Mouse (Mus musculus) granulocyte monocyte progenitor cell, adult 5-6 weeks (primary cell): ENCODE data around the gene S100a2. TPM values are rescaled to one million over a fixed set of nuclear protein-coding genes. Genes with fewer than 3 reads are reported as not detected.

Experiments used
- ATAC-seq: replicated peaks from 2 replicates; pipeline ENCODE4 v1.8.0; 2016; ENCODE audit warnings: mild to moderate bottlenecking, moderate TSS enrichment, inconsistent platforms; ENCODE audit not compliant: poor library complexity, severe bottlenecking
- total RNA-seq, 2 experiments: library from RNA; stranded (forward) in 1 of 2; stranded (reverse) in 1 of 2; fragments of 200-712, 200-1000 nt in 1 of 2; fragments of >200 nt in 1 of 2; fragmentation: Nextera tagmentation in 1 of 2; gene quantifications; 2 replicates each; pipeline ENCODE4 v1.2.3; 2014 to 2017

Gene S100a2
- total RNA-seq, 2 experiments from 2014 or later, result not detected

DNA sequence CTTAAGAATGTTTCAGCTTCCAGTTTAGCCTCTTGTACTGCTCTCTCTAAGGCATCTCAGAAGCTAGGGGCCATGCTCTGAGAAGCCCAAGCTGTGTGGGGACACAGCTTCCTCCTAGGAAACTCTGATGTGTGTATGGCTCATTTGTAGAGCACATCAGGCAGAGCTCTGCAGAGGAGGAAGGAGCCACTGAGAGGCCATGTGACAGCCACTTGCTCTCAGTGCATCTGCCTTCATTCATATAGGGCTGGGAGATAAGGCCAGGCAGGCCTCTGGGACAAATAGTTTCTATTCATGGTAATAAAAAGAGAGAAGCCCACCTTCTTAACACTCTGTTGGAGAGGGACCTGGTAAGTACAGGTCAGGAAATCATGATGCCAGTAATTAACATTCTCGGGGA is 4.4 kb downstream of the S100a2 start:
- ATAC-seq, result no peak

DNA sequence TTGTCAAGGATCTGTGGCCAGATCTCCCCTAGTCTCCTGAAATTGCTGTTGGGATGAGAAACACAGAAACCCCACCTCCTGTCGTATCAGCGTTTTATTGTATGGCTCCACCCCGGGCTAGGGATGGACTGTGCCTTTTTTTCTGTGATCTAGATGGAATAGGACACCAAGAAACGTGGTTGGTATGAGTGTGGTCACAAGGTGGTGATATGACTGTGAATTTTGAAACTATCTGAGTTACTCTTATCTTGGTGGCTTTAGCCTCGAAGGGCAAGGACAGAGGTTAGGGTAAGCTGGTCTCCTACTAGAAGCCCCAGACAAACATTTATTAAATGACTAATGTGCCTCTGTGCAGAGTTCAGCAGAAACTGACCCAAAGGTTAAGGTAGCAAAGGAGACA is 5.5 kb downstream of the S100a2 start:
- ATAC-seq, result no peak

DNA sequence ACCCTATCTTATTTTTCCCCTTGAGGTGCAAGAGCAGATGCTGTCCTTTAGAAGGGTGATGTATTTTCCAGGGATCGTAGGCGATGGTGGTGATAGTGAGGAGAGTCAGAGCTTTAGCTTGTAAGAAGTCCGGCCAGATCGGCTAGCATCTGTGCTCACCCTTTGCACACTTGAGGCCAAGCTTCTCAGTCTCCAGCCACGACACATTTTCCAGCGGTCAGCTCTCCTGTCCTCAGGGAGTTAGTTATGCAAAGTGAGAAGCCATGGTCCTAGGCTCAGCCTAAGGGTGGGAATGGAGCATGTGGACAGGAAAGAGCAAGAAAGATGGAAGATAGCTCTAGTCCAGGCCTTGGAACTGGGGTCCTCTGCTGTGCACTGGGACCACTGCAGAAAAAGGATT is 6.8 kb downstream of the S100a2 start:
- ATAC-seq, result no peak

DNA sequence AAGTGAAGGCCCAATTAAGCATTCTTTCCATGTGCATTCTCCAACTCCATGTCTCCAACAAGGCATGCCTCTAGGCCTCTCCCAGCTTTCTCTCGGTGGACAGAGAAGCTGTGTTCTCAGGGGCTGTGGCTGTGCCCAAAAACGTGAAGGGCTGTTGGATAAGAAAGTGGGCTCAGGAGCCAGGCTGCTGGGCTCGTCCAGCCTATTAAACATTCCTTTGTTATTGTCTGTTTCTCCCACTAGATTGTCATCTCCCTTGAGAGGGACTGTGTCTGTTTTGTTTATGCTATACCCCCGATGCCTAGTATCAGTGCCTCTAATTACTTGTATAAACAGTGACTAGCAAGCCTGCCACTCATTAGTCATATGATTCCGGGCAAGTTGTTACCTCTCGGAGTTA is 7.7 kb downstream of the S100a2 start:
- ATAC-seq, result no peak

DNA sequence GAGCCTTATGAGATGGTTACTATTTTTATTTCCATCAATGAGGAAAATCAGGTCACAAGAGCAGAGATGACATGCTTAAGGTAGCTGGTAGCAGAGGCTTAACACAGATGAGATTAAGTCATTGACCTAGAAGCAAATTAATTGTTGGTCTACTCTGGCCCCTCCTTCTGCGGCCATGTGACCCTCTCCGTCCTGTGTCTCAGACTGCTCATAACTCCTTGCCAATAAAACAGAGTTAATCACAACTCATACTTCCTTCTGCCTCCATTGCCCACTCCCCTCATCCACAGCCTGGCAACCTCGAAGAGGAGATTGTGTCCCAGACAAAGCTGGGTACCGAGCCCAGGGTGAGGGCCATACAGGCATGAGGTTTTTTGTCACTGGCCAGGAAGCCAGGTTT is 8.2 kb downstream of the S100a2 start:
- ATAC-seq, result peak; percentile 53; the same call in 1 of the 2 replicates

DNA sequence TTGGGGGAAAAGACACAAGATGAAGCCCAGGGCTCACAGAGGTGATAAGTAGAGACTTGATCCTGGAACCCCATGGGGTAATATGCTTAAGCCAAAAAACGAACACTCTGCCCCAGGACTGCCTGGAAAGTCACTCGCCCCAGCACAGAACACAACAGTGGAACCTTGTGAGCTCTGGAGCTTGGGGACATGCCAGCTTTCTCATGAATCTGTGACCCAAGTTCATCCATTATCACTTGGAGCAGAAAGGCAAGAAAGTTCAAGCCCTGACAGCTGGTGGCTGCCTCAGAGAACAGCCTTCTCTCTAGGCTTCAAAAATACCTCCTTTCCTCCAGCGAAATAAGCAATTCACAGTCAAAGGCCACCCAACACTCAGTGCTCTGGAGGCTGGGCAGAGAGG is 9.4 kb downstream of the S100a2 start:
- no peak for ATAC-seq

DNA sequence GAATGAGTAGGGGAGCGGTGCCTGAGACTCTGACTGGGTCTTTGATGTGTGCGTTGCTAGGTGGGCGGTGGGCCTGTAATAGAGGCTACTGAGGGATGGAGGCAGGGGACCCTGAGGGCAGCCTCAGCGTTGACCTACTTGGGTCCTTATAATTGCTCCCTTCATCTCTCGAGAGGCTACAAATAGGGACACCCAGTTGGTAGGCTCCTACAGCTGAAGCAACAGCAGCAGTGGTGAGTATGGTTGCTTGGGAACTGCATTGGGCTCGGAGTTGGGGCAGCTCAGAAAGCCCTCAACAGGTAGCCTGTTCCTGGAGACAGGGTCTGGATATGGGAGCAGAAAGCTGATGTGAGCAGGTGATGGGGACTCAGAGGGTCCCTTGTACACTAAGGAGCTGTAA is 10.0 kb downstream of the S100a2 start:
- no peak for ATAC-seq

DNA sequence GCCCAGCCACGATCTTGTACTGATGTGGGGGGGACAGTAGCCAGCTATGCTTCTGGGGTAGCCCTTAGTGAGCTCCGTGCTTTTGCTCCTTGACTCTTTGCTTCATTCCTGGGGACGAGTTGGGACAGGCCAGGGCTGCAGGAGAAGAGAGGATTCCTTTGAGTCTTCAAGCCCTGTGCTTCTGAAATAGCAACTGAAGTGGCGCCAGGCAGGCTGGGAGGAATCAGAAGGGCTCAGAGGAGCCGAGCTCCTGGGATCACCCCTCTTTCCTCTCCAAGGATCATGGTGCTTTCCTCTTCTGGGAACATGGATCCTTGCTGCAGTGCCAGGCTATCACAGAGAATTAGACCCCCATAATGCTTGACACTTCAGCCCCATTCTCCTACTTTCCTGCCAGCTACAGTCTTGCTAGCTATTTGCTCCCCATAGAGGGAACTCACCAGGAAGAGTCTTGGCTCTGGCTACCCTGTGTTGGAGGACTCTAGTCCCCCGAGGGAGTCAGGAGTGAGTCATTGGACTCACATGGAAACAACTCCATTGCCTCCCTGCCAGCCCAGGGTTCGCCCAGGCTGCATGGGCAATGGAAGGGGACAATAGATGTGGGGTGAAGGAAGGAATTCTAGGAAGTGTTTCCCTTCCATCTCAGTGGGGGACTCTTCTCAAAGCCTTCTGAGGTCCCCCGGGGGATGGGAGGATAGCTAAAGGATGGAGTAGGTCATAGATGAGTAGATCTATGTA is 10.6 kb downstream of the S100a2 start:
- no peak for ATAC-seq

DNA sequence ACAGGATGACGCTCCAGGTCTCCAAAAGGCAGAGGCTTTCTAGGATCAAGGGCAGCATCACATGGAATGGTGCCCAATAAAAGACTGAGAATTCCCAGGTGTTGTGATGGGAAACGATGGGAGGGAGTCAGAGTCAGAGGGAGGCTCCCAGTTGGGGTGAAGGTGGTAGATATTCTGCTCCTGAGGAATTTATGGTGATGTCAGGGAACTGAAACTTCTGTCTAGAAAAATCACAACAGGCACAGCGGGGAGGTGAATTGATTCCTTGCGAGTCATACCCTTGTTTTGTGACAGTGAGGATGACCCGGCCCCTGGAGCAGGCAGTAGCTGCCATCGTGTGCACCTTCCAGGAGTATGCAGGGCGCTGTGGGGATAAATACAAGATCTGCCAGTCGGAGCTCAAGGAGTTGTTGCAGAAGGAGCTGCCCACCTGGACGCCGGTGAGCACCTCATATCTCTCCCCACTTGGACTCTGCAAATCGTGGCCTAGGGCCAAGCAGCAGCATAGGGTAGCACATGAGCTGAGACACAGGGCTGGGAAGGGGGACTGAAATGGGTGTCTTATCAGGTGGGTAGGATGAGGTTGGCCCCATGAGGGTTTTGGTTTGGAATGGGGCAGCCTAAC is 11.6 kb downstream of the S100a2 start, which contains the start of gene Gm42674:
Gm42674 (plus strand) TSS at position 419 of the 625 bp plus-strand sequence.
- no peak for ATAC-seq

DNA sequence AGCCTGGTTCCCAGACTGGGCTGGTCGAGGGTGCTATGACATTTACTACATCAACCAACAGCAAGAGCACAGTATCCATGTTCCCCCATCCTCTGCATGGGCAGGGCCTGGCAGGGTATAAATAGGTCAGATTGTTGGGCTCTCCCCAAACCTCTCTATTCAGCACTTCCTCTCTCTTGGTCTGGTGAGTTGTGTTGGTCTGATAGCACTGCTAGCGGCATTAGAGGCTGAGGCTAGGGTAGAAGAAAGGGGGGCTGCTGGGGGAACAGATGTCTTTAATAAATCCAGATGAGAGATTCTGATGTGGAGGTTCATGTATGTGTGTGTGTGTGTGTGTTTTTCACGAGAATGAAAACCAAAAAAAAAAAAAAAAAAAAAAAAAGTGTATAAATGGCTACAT is 13.6 kb downstream of the S100a2 start, which contains the start of gene S100a4:
S100a4 (plus strand) TSS at position 149 of the 400 bp plus-strand sequence.
- peak; percentile 62 for ATAC-seq

DNA sequence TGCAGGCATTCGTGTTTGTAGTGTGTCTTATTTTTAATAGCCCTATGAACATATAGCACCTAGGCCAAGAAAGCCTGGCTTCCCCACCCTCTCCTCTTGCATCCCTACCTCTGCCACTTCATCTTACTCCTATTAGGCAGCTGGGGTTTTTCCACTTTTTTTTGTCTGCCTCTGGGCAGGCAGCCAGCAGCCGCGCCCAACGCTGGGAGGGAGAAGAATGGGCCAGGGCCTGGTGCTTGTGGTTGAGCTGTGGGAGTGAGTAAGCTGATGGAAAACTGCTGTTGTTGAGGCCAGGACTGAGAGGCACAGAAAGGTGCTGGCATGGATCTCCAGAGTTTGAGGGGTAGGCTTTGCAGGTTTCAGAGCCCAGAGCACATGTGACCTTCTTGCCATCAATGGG is 14.4 kb downstream of the S100a2 start:
- ATAC-seq, result peak; percentile 65

DNA sequence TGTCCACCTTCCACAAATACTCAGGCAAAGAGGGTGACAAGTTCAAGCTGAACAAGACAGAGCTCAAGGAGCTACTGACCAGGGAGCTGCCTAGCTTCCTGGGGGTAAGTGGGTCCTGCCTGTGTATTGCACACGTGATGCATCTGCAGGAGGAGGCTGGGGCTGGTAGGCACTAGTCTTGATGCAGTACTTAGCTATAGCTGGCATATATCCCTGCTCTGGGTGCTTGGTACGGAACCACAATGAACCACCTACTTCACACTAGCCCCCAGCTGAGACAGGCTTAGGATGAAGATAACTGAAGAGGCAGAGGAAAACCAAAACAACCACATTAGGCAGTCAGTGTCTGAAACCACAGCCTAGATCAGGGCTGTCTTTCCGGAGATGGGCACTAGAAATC is 15.0 kb downstream of the S100a2 start:
- peak; percentile 4; the same call in 1 of the 2 replicates for ATAC-seq

DNA sequence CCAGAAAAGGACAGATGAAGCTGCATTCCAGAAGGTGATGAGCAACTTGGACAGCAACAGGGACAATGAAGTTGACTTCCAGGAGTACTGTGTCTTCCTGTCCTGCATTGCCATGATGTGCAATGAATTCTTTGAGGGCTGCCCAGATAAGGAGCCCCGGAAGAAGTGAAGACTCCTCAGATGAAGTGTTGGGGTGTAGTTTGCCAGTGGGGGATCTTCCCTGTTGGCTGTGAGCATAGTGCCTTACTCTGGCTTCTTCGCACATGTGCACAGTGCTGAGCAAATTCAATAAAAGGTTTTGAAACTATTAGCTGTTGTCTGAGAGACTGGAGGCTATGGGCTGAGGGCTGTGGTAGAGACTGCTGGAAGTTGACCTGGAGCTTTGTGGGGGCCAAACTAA is 15.7 kb downstream of the S100a2 start:
- no peak for ATAC-seq

DNA sequence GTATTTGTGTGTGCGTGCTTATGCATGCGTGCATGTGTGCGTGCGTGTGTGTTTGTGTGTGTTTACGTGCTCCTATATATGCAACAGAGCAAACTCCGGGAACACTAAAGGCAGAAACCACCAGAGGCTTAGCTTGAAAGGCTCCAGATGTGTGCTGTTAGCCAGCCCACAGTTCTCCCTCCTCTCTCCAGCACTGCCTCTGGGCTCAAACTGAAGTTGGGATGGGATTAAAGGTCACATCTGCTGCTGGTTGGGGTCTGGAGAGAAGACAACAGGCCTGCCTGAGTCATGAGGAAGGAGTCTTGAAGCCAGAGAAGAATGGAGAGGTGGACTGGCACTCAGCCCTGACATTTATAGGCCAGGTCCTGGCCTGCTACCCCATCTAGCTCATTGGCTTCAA is 16.1 kb downstream of the S100a2 start:
- no peak for ATAC-seq

DNA sequence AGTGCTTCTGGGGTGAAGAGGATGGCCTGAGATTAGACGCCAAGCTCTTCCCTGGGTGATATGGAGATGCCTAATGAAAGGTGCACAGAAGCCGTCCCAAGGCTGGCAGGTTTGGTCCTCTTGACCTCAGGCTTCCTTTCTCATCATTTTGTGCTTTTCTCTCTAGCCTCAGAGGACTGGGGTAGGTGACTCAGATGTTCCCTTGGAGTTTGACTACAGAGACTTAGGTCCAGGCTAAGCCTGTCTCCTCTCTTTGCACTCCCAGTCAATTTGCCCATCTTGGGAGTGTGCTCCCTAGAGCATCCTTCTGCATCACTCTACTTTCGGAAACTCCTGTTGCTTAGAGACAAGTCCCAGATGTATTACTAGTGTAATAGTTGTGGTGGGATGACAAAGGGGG is 17.3 kb downstream of the S100a2 start:
- ATAC-seq, result no peak

DNA sequence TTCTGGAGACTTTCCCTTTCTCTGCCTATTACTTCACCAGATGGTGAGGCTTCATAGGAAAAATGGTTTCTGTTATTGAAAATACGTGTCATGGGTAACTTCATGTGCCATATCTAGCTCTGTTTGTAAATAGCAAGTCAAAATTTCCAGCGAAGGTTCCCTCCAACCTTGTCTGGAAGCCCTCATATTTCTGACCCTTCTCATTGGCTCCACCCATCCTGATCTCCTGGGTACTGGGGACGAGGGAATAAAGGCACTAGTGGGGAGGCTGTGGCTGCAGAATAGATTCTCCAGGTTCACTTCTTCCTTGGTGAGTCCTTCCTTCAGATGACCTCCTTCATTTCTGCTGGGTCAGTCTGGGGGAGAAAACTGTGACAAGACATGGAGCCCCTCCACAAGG is 18.2 kb downstream of the S100a2 start, which contains the start of gene S100a5:
S100a5 (plus strand) TSS at position 301 of the 400 bp plus-strand sequence.
- ATAC-seq, result no peak

DNA sequence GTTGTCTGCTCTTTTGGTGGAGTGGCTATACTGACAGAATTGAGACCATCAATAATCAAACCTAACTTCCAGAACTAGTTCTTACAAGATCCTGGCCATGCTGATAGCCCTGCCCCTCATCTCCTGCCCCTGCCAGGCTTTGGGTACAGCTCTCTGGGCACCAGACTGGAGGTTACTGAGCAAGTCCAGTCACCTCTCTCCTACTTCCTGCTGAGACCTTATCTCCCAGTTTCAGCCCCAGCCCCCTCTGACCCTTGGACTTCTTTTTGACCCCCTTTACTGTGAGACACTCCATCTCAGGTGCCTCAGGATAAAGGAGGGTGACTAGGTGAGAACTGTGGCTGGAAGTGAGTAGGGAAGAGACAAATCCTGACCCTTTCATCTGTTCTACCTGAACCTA is 19.1 kb downstream of the S100a2 start:
- no peak for ATAC-seq

DNA sequence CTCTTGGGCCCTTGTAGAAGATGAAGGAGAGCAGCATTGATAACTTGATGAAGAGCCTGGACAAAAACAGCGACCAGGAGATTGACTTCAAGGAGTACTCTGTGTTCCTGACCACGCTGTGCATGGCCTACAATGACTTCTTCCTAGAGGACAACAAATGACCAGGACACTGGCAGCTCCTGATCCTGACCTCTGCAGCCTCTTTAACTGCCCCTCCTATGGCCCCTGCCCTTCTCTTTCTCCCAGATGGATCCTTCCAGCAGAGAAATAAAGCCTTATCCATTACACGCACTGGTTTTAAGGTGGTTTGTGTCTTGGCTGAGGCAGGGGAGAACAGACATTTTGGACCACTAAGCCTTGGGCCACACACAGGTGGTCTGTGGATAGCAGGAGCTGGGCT is 21.4 kb downstream of the S100a2 start:
- ATAC-seq, result no peak

DNA sequence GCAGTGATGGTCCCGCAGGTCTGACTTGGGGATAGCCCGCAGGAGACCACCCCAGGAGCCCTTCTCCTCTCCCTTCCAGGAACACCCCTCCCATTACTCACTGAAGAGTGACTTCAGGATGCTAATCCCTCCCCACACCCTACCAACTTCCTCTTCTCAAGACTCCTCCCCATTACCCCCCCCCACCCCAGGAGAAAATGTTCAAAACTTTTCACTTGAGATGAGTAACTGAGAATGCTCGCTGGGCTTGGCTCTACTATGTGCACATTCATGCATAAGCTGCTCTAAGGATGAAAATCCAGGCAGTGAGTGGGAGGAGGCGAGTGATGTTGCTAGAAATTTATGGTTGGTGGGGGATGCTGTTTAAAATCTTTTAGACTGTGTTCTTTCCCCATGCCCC is 22.0 kb downstream of the S100a2 start:
- peak; percentile 50 for ATAC-seq

DNA sequence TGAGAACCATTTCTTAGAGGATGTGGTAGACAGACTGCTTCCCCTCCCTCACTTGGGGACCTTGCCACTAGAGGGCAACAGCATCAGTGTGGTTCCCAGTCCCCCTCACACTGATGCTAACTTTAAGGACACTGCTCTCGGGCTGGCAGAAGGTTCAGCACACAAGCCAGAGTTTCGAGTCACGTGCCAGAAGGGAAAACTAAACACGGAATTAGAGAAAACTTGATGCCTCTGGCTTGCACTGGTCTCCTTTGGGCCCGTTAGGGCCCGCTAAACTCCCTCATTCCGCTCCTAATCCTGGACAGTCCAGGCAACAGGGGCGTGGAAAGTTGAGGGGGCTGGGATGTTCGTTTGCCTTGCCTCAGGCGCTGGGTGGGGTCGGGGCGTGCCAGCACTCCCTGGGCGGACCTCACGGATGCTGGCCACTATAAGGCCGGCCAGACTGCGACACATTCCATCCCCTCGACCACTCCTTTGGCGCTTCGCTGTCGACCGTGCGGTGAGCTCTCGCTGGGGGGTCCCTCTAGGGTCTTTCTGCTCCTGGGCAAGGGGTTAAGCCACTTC is 22.8 kb downstream of the S100a2 start, which contains the start of gene S100a6:
S100a6 (plus strand) TSS at position 155 of the 564 bp plus-strand sequence.
- ATAC-seq, result peak; percentile 71

DNA sequence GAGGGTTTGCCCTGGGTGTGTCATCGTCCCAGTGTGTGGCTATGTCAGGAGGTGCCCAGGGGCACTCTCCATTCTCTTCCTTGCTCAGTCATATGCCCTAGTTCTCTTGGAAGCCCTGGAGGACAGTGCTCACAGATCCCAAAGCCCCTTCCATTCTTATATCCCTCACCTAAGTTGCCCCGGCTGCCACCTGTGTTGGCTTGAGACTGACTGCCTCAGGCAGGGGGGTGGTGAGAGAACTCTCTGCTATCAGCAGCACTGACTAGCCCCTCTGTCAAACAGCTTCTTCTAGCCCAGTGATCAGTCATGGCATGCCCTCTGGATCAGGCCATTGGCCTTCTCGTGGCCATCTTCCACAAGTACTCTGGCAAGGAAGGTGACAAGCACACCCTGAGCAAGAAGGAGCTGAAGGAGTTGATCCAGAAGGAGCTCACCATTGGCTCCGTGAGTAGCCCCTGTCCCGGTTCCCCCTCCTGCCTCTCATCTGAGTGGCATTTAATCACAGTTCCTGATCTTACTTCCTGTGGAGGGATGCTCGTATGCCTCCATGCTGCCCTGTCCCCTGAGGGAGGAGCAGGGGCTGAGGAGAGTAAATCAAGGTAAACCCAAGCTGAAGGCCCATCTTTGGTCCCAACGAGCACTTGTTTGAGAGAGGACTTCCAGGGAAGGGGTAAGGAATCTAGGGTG is 23.6 kb downstream of the S100a2 start:
- ATAC-seq, result peak; percentile 15; the same call in 1 of the 2 replicates
